Mouse (Mus musculus) midbrain, embryonic 16.5 days (tissue): Measurements from ENCODE around the gene Plpp7. TPM values are rescaled to one million over a fixed set of nuclear protein-coding genes. Genes with fewer than 3 reads are reported as not detected.

Experiments
- ATAC-seq: fragments of 200-750 bp; cut with Nextera tagmentation; 2 replicates; pipeline ENCODE4 v1.8.0; 2017; ENCODE audit warnings: moderate TSS enrichment
- H3K27ac ChIP-seq: fragments of 300-500 bp; sonication (generic); 2 replicates; pipeline ENCODE4 v1.5.1; 2014; ENCODE audit warnings: mild to moderate bottlenecking, low read length, mixed read lengths
- H3K27me3 ChIP-seq: fragments of 300-500 bp; sonication (generic); 2 replicates; pipeline ENCODE4 v1.6.1; 2014; ENCODE audit warnings: low read depth, low read length, mixed read lengths; ENCODE audit not compliant: control insufficient read depth, insufficient read depth
- H3K36me3 ChIP-seq: fragments of 300-500 bp; sonication (generic); 2 replicates; pipeline ENCODE4 v1.6.1; 2014; ENCODE audit warnings: mild to moderate bottlenecking, low read length, moderate library complexity, mixed read lengths; ENCODE audit not compliant: control insufficient read depth, insufficient read depth
- H3K4me1 ChIP-seq: fragments of 300-500 bp; sonication (generic); 2 replicates; pipeline ENCODE4 v1.6.1; 2014; ENCODE audit warnings: mild to moderate bottlenecking, low read length, mixed read lengths; ENCODE audit not compliant: control insufficient read depth, insufficient read depth
- H3K4me2 ChIP-seq: fragments of 300-500 bp; sonication (generic); 2 replicates; pipeline ENCODE4 v1.6.1; 2014; ENCODE audit warnings: mild to moderate bottlenecking, low read length, mixed read lengths
- H3K4me3 ChIP-seq: fragments of 300-500 bp; sonication (generic); 2 replicates; pipeline ENCODE4 v1.5.1; 2014; ENCODE audit warnings: low read depth, mild to moderate bottlenecking, low read length, moderate library complexity, mixed read lengths
- H3K9ac ChIP-seq: fragments of 300-500 bp; sonication (generic); 2 replicates; pipeline ENCODE4 v1.6.1; 2014; ENCODE audit warnings: low read depth, low read length, mixed read lengths
- H3K9me3 ChIP-seq: fragments of 300-500 bp; sonication (generic); replicated peaks from 2 replicates; pipeline ENCODE4 v1.6.1; 2014; ENCODE audit warnings: mild to moderate bottlenecking, low read length, mixed read lengths; ENCODE audit not compliant: control insufficient read depth, poor library complexity, severe bottlenecking
- WGBS: fragments of 180-500 bp; shearing (Covaris S2); extraction: QIAGEN DNeasy Blood & Tissue Kit; methylation state at CpG from one replicate; pipeline ENCODE4 v1.1.7; 2014; 5-methylcytosine and 5-hydroxymethylcytosine counted together
- polyA plus RNA-seq: library from polyadenylated mRNA; unstranded; fragments of >200 nt; fragmentation: Nextera tagmentation; extraction: Ambion mirVana; gene quantifications from 2 replicates; pipeline ENCODE4 v1.2.1, GENCODE M21; 2015

The Plpp7 gene
- polyA plus RNA-seq, 1 experiment from 2014 or later: 28.4 TPM

DNA sequence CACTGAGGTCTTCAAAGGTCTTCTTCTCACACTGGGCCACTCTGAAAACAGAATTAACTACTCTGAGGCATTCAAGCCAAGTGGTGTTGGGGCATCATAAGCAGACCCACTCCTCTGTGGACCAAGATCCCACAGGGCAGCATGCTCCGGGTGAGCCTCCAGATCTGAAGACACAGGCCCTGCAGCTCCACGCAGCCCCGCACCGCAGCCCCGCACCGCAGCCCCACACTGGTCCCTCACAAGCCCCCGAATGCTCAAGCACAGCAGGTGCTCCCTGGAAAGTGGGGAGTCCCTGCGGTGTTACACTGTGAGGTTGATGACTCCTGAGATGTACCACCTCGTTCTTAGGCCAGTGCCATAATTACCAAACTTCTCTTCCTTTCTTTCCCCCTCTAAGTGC is 37.1 kb upstream of the Plpp7 start:
- WGBS: 78% methylated on average over 9 of the region's 9 CpGs
- Histone ChIP-seq H3K27me3 (no peaks in the 10 kb centered on the region; the same call in 1 of the 2 replicates), H3K4me3 (no peak overlapping the region), H3K9me3 (no peaks in the 10 kb centered on the region), H3K27ac (no peak overlapping the region), H3K36me3 (no peaks in the 10 kb centered on the region), H3K4me2 (no peak overlapping the region), H3K4me1 (no peaks in the 10 kb centered on the region), H3K9ac (no peak overlapping the region)
- no peak for ATAC-seq

DNA sequence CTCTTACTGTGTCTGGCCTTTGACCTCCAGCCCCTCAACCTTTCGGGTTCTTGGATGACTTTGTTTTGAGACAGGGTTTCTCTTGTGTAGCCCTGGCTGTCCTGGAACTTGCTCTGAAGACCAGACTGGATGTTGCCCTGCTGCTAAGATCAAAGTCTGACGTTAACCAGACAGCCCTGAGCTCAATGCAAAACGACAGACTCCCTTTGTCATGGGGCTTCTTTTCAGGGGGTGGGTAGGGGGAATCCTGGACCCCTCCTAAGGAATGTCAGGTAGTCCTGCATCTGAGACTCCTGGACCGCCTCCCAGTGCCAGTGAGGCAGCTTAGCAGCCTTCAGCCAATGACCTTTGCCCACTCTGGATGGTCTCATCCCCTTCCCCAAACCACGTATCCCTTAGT is 36.6 kb upstream of the Plpp7 start:
- no peak overlapping the region for H3K4me2 ChIP-seq
- H3K36me3 ChIP-seq: no peaks in the 10 kb centered on the region
- H3K4me3 ChIP-seq: no peak overlapping the region
- 36% methylated on average over 5 of the region's 5 CpGs for WGBS
- no peaks in the 10 kb centered on the region; the same call in 1 of the 2 replicates for H3K27me3 ChIP-seq
- no peak overlapping the region for H3K9ac ChIP-seq
- no peaks in the 10 kb centered on the region for H3K9me3 ChIP-seq
- no peak overlapping the region for H3K27ac ChIP-seq
- ATAC-seq: no peak
- H3K4me1 ChIP-seq: no peaks in the 10 kb centered on the region

DNA sequence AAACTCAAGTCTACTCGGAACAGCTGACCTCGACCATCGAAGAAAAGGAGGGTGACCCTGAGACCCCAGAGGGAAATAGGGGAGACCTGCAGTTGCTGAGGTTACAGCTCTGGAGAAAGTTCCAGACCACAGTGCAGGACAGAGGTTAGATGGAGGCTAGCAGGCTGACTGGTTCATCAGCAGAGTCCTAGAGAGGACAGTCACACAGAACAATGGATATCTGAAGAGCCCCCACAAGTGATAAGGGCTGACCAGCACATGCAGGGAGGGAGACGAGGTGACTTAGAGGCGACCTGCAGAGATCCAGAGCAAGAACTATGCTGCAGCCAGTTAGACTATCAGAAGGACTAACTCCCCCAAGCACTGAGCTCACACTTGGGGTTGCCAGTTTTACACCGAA is 35.7 kb upstream of the Plpp7 start:
- 82% methylated on average over 6 of the region's 6 CpGs for WGBS
- ATAC-seq: no peak
- no peak overlapping the region for H3K4me3 ChIP-seq
- no peak overlapping the region for H3K9ac ChIP-seq
- no peaks in the 10 kb centered on the region for H3K36me3 ChIP-seq
- no peaks in the 10 kb centered on the region for H3K4me1 ChIP-seq
- H3K4me2 ChIP-seq: no peak overlapping the region
- no peaks in the 10 kb centered on the region for H3K9me3 ChIP-seq
- no peak overlapping the region for H3K27ac ChIP-seq
- no peaks in the 10 kb centered on the region; the same call in 1 of the 2 replicates for H3K27me3 ChIP-seq

DNA sequence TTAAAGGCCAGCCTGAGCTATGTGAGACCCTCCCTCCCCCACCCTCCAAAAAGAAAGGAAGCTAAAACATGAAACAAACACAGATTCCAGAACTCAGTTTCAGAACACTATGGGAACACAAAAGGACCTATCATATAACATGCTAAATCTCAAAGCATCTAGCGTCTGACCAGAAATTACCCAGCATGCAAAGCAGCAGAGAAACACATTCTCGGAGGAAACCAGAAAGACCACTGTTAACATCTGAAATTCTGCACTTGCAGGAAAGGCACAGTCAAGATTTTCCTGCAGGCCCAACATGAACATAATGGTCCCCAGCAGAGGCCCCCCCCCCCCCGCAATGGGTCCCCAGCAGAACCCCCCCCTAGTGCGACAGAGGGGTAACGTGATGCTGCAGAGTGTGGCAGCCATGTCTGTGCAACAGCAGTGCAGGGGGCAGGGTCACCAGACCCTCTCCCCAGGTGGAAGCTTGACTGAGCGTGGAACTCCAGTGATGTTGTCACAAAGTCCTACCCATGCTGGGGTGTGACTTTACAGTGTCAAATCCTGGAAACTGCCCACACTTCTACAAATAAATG is 35.0 kb upstream of the Plpp7 start:
- H3K4me1 ChIP-seq: no peaks in the 10 kb centered on the region
- no peaks in the 10 kb centered on the region for H3K9me3 ChIP-seq
- no peak overlapping the region for H3K4me2 ChIP-seq
- no peak overlapping the region for H3K27ac ChIP-seq
- H3K27me3 ChIP-seq: no peaks in the 10 kb centered on the region; the same call in 1 of the 2 replicates
- no peak overlapping the region for H3K9ac ChIP-seq
- WGBS: 64% methylated on average over 6 of the region's 6 CpGs
- no peak for ATAC-seq
- H3K36me3 ChIP-seq: no peaks in the 10 kb centered on the region
- no peak overlapping the region for H3K4me3 ChIP-seq

DNA sequence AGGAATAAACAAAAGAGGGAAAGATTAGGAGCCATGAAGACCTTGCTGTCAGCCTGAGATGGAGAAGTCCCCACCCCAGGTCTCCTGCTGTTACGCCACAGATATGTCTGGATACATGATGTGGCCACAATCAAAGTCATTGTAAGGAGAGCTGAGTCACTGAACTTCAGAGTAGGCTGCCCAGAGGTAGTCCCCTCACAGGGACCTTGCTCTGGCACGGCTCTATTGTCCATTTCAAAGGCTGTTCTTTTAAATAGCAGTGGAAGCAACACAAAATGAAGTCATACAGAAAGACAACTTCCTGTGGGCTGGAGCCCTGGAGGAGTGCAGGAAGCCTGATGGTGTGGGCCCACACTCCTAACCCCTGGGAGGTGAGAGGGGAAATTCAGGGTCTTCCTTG is 34.1 kb upstream of the Plpp7 start:
- WGBS: 62% methylated on average over 2 of the region's 2 CpGs
- no peaks in the 10 kb centered on the region for H3K9me3 ChIP-seq

DNA sequence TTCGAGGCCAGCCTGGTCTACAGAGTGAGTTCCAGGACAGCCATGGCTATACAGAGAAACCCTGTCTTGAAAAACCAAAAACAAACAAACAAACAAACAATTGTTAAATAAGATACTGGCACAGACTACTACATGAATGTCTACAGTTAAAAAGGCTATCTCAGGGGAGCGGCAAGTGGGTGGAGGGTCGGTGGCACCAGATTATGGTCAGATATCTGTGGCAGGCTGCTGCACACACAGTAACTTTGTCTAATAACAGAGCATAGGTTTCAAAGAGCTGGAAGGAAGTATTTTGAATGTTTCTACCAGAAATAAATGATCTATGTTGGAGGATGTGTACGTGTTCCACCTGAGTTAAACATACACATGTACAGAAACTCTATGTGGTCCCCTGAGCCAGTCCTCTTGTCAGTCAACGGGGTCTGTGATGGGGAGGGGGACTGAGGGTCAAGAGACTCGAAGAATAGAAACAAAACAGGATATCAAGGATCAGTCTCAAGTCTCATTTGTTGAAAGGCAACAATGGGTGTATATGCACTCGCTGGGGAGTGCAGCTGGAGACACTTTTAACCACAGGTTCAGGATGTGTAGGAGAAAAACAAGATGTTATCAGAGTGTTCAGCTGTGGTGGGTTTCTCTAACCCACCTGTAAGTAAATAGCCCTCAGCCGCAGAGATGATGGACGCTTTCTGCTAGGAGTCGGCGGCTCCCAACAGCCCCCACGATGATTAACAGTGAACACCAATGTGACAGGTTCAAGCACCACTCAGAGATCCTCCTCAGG is 33.4 kb upstream of the Plpp7 start:
- Histone ChIP-seq H3K9ac (no peak overlapping the region), H3K4me3 (no peak overlapping the region), H3K27ac (no peak overlapping the region), H3K36me3 (no peaks in the 10 kb centered on the region), H3K27me3 (no peaks in the 10 kb centered on the region; the same call in 1 of the 2 replicates), H3K9me3 (no peaks in the 10 kb centered on the region), H3K4me1 (no peaks in the 10 kb centered on the region), H3K4me2 (no peak overlapping the region)
- ATAC-seq: no peak
- WGBS: 78% methylated on average over 12 of the region's 12 CpGs

More for the DNA sequence above, 34.1 kb upstream of the Plpp7 start:
- Histone ChIP-seq H3K9ac (no peak overlapping the region), H3K36me3 (no peaks in the 10 kb centered on the region), H3K4me2 (no peak overlapping the region), H3K27ac (no peak overlapping the region), H3K4me3 (no peak overlapping the region), H3K27me3 (no peaks in the 10 kb centered on the region; the same call in 1 of the 2 replicates), H3K4me1 (no peaks in the 10 kb centered on the region)
- ATAC-seq: no peak

DNA sequence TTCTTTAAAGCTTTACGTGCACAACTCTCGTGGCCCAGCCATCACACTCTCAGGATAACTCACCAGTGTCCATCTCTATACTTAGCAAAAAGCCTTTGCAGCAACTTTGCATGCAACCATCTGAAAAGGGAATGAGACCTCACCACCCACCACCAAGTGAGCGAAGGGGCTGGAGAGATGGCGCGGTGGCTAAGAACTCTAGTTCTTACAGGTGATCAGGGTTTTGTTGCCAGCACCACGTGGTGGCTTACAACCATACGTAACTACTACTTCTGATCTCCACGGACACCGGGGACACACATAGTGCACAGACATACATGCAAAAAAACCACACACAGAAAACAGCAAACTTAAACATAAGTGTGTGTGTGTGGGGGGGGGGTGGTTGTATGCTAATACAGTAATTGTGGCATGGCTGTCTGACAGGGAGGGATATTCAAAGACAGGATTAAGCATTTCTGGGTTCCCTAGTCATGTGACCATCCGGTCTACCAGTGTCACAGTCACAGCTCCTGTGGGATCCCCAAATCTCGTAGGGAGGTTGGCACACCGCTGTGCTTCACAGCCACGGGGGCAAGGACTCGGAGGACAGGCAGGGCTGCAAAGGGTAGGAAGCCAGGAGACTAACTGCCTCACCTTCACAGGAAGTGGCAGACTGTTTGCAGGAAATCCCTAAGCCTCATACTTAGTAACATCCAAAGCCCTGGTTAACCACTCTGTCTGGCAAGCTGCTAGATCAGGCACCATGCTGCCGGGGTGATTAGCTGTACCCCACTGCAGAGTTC is 32.5 kb upstream of the Plpp7 start:
- Histone ChIP-seq H3K36me3 (no peaks in the 10 kb centered on the region), H3K27ac (no peak overlapping the region), H3K9me3 (no peaks in the 10 kb centered on the region), H3K4me1 (no peaks in the 10 kb centered on the region), H3K4me2 (no peak overlapping the region), H3K4me3 (no peak overlapping the region), H3K9ac (no peak overlapping the region), H3K27me3 (no peaks in the 10 kb centered on the region)
- WGBS: 88% methylated on average over 15 of the region's 15 CpGs
- ATAC-seq: no peak

DNA sequence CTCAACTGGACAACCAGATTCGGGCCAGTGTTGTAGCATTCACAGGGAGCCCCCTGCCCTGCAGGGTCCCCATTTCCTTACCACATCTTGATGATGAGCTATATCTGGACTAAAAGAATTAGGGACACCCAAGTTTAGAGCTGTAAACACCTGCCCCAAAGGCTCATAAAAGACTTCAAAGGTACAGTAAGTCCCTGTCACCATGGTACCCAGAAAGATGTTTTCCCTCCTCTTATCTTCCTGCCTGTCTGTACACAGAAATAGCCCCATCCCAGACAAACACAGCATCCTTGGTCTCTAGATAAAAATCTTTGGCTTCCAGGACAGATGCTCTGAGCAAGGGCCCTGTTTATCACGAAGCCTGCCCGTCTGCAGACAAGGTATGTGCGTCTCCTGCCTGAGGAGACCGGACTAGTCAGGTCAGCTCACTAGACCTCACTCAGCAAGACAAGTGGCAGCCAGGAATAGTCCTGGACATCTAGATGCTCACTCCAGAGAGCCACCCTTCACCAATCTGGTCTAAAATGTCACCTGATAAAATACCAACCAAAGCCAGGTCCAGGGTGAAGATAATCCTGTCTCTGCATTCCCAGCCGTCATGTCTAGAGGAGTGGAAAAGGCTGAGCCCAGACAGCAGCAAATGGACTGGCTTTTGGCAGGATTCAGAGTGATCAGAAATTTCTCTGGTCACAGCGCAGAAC is 31.7 kb upstream of the Plpp7 start:
- Histone ChIP-seq H3K4me3 (no peak overlapping the region), H3K9ac (no peak overlapping the region), H3K36me3 (no peaks in the 10 kb centered on the region), H3K4me2 (no peak overlapping the region), H3K4me1 (no peaks in the 10 kb centered on the region), H3K27me3 (no peaks in the 10 kb centered on the region), H3K9me3 (no peaks in the 10 kb centered on the region), H3K27ac (no peak overlapping the region)
- ATAC-seq: no peak
- WGBS: 85% methylated on average over 7 of the region's 7 CpGs
